Mouse (Mus musculus) neural tube, embryonic 11.5 days (tissue): ENCODE data around the gene Zfp989. TPM values are rescaled to one million over a fixed set of nuclear protein-coding genes. Genes with fewer than 3 reads are reported as not detected.
A peak's percentile ranks its signal among the peaks of the same experiment; 100 is the strongest.
"Not testable (repeated sequence)": the region's sequence is repeated elsewhere in the genome, so short reads cannot be mapped to it uniquely, and the experiment has no call there.

Source experiments
- ATAC-seq: fragments of 200-750 bp; cut with Nextera tagmentation; 2 replicates; pipeline ENCODE4 v1.8.0; 2017; ENCODE audit warnings: moderate number of reproducible peaks, mild to moderate bottlenecking, moderate TSS enrichment, moderate library complexity; ENCODE audit not compliant: insufficient read depth, low FRiP score, low TSS enrichment
- DNase-seq: peaks from one replicate; pipeline ENCODE4 v3.0.0-alpha.2; 2015; ENCODE audit warnings: low spot score
- H3K27ac ChIP-seq: fragments of 300-500 bp; sonication (generic); 2 replicates; pipeline ENCODE4 v1.5.1; 2014; ENCODE audit warnings: low read depth, mild to moderate bottlenecking, low read length
- H3K27me3 ChIP-seq: fragments of 300-500 bp; sonication (generic); 2 replicates; pipeline ENCODE4 v1.6.1; 2014; ENCODE audit warnings: mild to moderate bottlenecking, low read length, mixed read lengths; ENCODE audit not compliant: control insufficient read depth, insufficient read depth
- H3K36me3 ChIP-seq: fragments of 300-500 bp; sonication (generic); 2 replicates; pipeline ENCODE4 v1.6.1; 2014; ENCODE audit warnings: mild to moderate bottlenecking, low read length, moderate library complexity, mixed read lengths; ENCODE audit not compliant: control insufficient read depth, insufficient read depth
- H3K4me1 ChIP-seq: fragments of 300-500 bp; sonication (generic); 2 replicates; pipeline ENCODE4 v1.6.1; 2014; ENCODE audit warnings: low read length, mixed read lengths; ENCODE audit not compliant: control insufficient read depth, insufficient read depth
- H3K4me2 ChIP-seq: fragments of 300-500 bp; sonication (generic); 2 replicates; pipeline ENCODE4 v1.6.1; 2014; ENCODE audit warnings: low read depth, mild to moderate bottlenecking, moderate library complexity
- H3K4me3 ChIP-seq: fragments of 300-500 bp; sonication (generic); 2 replicates; pipeline ENCODE4 v1.5.1; 2014; ENCODE audit warnings: low read depth, low read length
- H3K9ac ChIP-seq: fragments of 300-500 bp; sonication (generic); 2 replicates; pipeline ENCODE4 v1.6.1; 2014; ENCODE audit warnings: mild to moderate bottlenecking, low read length
- H3K9me3 ChIP-seq: fragments of 300-500 bp; sonication (generic); 2 replicates; pipeline ENCODE4 v1.6.1; 2016; ENCODE audit warnings: low read length; ENCODE audit not compliant: control insufficient read depth
- WGBS: fragments of 180-500 bp; shearing (Covaris S2); extraction: QIAGEN DNeasy Blood & Tissue Kit; methylation state at CpG from one replicate; pipeline ENCODE4 v1.1.7; 2014; 5-methylcytosine and 5-hydroxymethylcytosine counted together
- polyA plus RNA-seq: library from polyadenylated mRNA; unstranded; fragments of >200 nt; fragmentation: Nextera tagmentation; extraction: Ambion mirVana; gene quantifications from 2 replicates; pipeline ENCODE4 v1.2.1, GENCODE M21; 2014

Gene Zfp989
- not detected in 2 replicates for polyA plus RNA-seq

- ATAC-seq, H3K9ac ChIP-seq, H3K36me3 ChIP-seq, H3K4me2 ChIP-seq, H3K27ac ChIP-seq, H3K4me3 ChIP-seq, H3K27me3 ChIP-seq, H3K9me3 ChIP-seq, H3K4me1 ChIP-seq, DNase-seq: not testable (repeated sequence)
- whole genome bisulfite sequencing = 99% methylated on average over 4 of the region's 5 CpGs
These were observed at the start of gene Zfp989 for GRCm38 (mm10) chr4:146971757-146972156. Gene Zfp989, plus strand, starts transcription at chr4:146971976.

- Histone ChIP-seq H3K27ac (no peak overlapping the region), H3K9me3 (0 out of 2 replicates have a peak, but pooled peaks cover 3% of the 10 kb centered on the region), H3K27me3 (no peaks in the 10 kb centered on the region), H3K9ac (peak overlapping the region; percentile 26; the same call in 1 of the 2 replicates), H3K4me1 (no peaks in the 10 kb centered on the region), H3K4me3 (peak overlapping the region; percentile 28), H3K36me3 (no peaks in the 10 kb centered on the region), H3K4me2 (peak overlapping the region; percentile 44)
- peak; percentile 35 for DNase-seq
- peak; percentile 58 for ATAC-seq
- WGBS = 7% methylated on average over 76 of the region's 77 CpGs
These were observed 39.3 kb upstream of the Zfp989 start for GRCm38 (mm10) chr4:146932311-146933082.

- not testable (repeated sequence) for H3K9ac ChIP-seq, H3K4me3 ChIP-seq, H3K4me2 ChIP-seq, H3K27me3 ChIP-seq, H3K27ac ChIP-seq, H3K9me3 ChIP-seq, H3K36me3 ChIP-seq, H3K4me1 ChIP-seq, ATAC-seq, DNase-seq
- 61% methylated on average over 26 of the region's 32 CpGs for WGBS
These were observed 30.1 kb upstream of the Zfp989 start for GRCm38 (mm10) chr4:146941691-146942090.

- H3K4me2 ChIP-seq, H3K4me1 ChIP-seq, H3K36me3 ChIP-seq, H3K27ac ChIP-seq, H3K9ac ChIP-seq, H3K4me3 ChIP-seq, ATAC-seq, DNase-seq, H3K27me3 ChIP-seq, H3K9me3 ChIP-seq: not testable (repeated sequence)
- WGBS = 21% methylated on average over 2 of the region's 2 CpGs
These were observed 4.8 kb downstream of the Zfp989 start for GRCm38 (mm10) chr4:146976581-146976980.

- not testable (repeated sequence) for H3K27me3 ChIP-seq, H3K9me3 ChIP-seq, H3K36me3 ChIP-seq, H3K4me2 ChIP-seq, H3K27ac ChIP-seq, H3K9ac ChIP-seq, DNase-seq, H3K4me1 ChIP-seq, H3K4me3 ChIP-seq
- ATAC-seq = peak; percentile 55; the same call in 1 of the 2 replicates
- WGBS = no CpG with 5 or more reads among the region's 1 CpGs
These were observed 46.6 kb downstream of the Zfp989 start for GRCm38 (mm10) chr4:147018400-147018799.

GRCm38 (mm10) chr4:147021550-147021949 lies 49.8 kb downstream of the Zfp989 start, which contains the start of gene Rex2:
Gene Rex2, plus strand, starts transcription at chr4:147021850.
- H3K4me1 ChIP-seq, ATAC-seq, H3K36me3 ChIP-seq, H3K9me3 ChIP-seq, H3K4me3 ChIP-seq, DNase-seq, H3K9ac ChIP-seq, H3K27me3 ChIP-seq, H3K4me2 ChIP-seq, H3K27ac ChIP-seq: not testable (repeated sequence)
- no CpG with 5 or more reads among the region's 6 CpGs for WGBS

- H3K27ac ChIP-seq, H3K4me1 ChIP-seq, H3K36me3 ChIP-seq, H3K4me3 ChIP-seq, H3K4me2 ChIP-seq, ATAC-seq, DNase-seq, H3K27me3 ChIP-seq, H3K9ac ChIP-seq, H3K9me3 ChIP-seq: not testable (repeated sequence)
- 60% methylated on average over 1 of the region's 1 CpGs for WGBS
These were observed 54.6 kb downstream of the Zfp989 start for GRCm38 (mm10) chr4:147026374-147026773.

- not testable (repeated sequence) for H3K4me2 ChIP-seq, H3K36me3 ChIP-seq, H3K27me3 ChIP-seq, H3K27ac ChIP-seq, H3K9me3 ChIP-seq, H3K4me3 ChIP-seq, DNase-seq, H3K9ac ChIP-seq, H3K4me1 ChIP-seq
- WGBS = 97% methylated on average over 1 of the region's 2 CpGs
- peak; percentile 73 for ATAC-seq
These were observed 59.7 kb downstream of the Zfp989 start for GRCm38 (mm10) chr4:147031308-147032036.
